Mouse (Mus musculus): ENCODE measurements around the gene B4galt4. TPM values are rescaled to one million over a fixed set of nuclear protein-coding genes. Genes with fewer than 3 reads are reported as not detected.

The B4galt4 gene
- total RNA-seq, 1 experiment: 6.0 TPM

DNA sequence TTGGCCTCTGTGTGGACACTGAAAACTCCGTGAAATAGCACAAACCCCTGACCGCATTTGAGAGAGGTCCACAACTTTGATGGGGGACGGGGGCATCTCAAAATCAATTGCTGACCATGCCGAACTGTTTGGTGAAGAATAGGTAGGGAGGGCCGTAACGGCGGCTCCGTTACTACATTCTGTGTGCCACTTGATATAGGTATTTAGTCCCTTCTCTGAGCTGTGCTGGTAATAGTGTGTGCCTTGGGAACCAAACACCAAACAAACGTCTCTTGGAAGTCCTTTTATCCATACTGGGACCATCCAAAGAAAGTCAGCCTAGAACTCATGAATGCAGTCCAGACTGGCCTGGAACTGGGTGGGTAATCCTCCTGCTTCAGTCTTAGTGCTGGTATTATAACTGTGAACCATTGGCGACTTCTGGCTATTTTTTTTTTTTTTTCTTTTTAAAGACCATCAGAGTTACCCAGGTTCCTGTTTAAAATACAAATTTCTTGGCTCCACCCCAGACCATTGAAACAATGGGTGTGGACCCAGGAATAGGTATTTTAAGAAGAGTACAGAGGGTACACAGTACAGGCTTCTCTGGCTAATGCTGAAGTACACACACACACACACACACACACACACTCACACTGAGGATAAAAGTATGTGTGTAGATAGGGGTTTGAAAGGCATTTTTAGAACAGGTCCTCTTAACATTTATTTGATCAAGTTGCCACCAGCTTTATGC lies 2.0 kb downstream of the B4galt4 start:
- Histone ChIP-seq H3K4me1 (ENCODE audit: control insufficient read depth in 2 of 2, insufficient read depth in 2 of 2, low read length in 2 of 2, poor library complexity in 1 of 2) (peaks cover 0 to 3% of the 10 kb centered on the region in 2 experiments; a peak in 1 of 4 replicates), H3K9ac (ENCODE audit: insufficient read depth, low read depth, low read length, poor library complexity, severe bottlenecking) (no peak overlapping the region), H3K9me3 (ENCODE audit: control insufficient read depth, insufficient read depth, low read depth, low read length) (no peaks in the 10 kb centered on the region), H3K27ac (ENCODE audit: insufficient read depth, low read depth, low read length, poor library complexity, severe bottlenecking) (no peak overlapping the region), H3K36me3 (ENCODE audit: control insufficient read depth, insufficient read depth, low read length, poor library complexity, severe bottlenecking) (no peaks in the 10 kb centered on the region), H3K4me3 (ENCODE audit: insufficient read depth in 1 of 2, low read depth in 1 of 2, low read length in 2 of 2, poor library complexity in 1 of 2, severe bottlenecking in 1 of 2) (no peak overlapping the region)
- in situ Hi-C loops (cut with MboI; ENCODE audit: low sequenced_read_pairs in 2 of 2, unreplicated experiment in 2 of 2): no loop called here
- no peak for DNase-seq (ENCODE audit: low read depth, low spot score)
- TF ChIP-seq ZC3H11A (IDR thresholded peaks at IDR 0.05; ENCODE audit: borderline replicate concordance, low read depth, low read length) (no peak), CHD2 (IDR thresholded peaks at IDR 0.05; ENCODE audit: low read depth, low read length) (no peak), HCFC1 (IDR thresholded peaks at IDR 0.05; ENCODE audit: borderline replicate concordance, insufficient read depth, low read length) (no peak), ZNF384 (IDR thresholded peaks at IDR 0.05; ENCODE audit: low read depth, low read length) (no peak), MAFK (IDR thresholded peaks at IDR 0.05; ENCODE audit: insufficient read depth, low read depth, low read length) (no peak)

DNA sequence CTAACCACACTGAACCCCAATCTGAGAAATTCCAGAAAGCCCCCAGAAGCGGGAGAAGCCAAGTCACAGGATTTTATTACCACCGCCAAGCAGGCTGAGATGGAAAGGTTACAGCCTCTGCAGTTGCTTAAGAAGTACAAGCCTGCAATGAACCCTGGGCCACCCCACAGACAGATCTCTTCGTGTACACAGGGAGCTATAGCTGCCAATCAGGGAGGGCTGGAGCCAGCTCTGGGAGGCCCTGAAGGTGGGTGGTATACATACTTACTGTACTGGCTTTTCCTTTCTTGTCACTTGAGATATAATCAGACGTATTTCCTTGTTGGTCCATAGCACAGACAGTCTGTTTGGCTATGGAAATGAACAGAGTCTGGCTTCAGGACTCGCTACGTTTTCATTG lies 8.7 kb downstream of the B4galt4 start:
- Histone ChIP-seq H3K27ac (ENCODE audit: insufficient read depth, low read depth, low read length, poor library complexity, severe bottlenecking) (no peak overlapping the region), H3K36me3 (ENCODE audit: control insufficient read depth, insufficient read depth, low read length, poor library complexity, severe bottlenecking) (no peaks in the 10 kb centered on the region), H3K4me1 (ENCODE audit: control insufficient read depth in 2 of 2, insufficient read depth in 2 of 2, low read length in 2 of 2, poor library complexity in 1 of 2) (no peaks in the 10 kb centered on the region), H3K4me3 (ENCODE audit: insufficient read depth in 1 of 2, low read depth in 1 of 2, low read length in 2 of 2, poor library complexity in 1 of 2, severe bottlenecking in 1 of 2) (no peak overlapping the region), H3K9ac (ENCODE audit: insufficient read depth, low read depth, low read length, poor library complexity, severe bottlenecking) (no peak overlapping the region), H3K9me3 (ENCODE audit: control insufficient read depth, insufficient read depth, low read depth, low read length) (no peaks in the 10 kb centered on the region)
- no peak for DNase-seq (ENCODE audit: low read depth, low spot score)
- TF ChIP-seq ZC3H11A (IDR thresholded peaks at IDR 0.05; ENCODE audit: borderline replicate concordance, low read depth, low read length): no peak
- no peak for TF ChIP-seq HCFC1 (IDR thresholded peaks at IDR 0.05; ENCODE audit: borderline replicate concordance, insufficient read depth, low read length)
- no peak for TF ChIP-seq CHD2 (IDR thresholded peaks at IDR 0.05; ENCODE audit: low read depth, low read length)
- TF ChIP-seq MAFK (IDR thresholded peaks at IDR 0.05; ENCODE audit: insufficient read depth, low read depth, low read length): no peak
- TF ChIP-seq ZNF384 (IDR thresholded peaks at IDR 0.05; ENCODE audit: low read depth, low read length): no peak
- in situ Hi-C loops (cut with MboI; ENCODE audit: low sequenced_read_pairs in 2 of 2, unreplicated experiment in 2 of 2): no loop called here

GRCm38 (mm10) chr16:38753631-38754030 lies 11.6 kb downstream of the B4galt4 start:
- no peak overlapping the region for H3K27ac ChIP-seq (ENCODE audit: insufficient read depth, low read depth, low read length, poor library complexity, severe bottlenecking)
- peaks cover 2% of the 10 kb centered on the region; the same call in 1 of the 2 replicates for H3K36me3 ChIP-seq (ENCODE audit: control insufficient read depth, insufficient read depth, low read length, poor library complexity, severe bottlenecking)
- TF ChIP-seq HCFC1 (IDR thresholded peaks at IDR 0.05; ENCODE audit: borderline replicate concordance, insufficient read depth, low read length): no peak
- TF ChIP-seq MAFK (IDR thresholded peaks at IDR 0.05; ENCODE audit: insufficient read depth, low read depth, low read length): no peak
- no peak for TF ChIP-seq ZC3H11A (IDR thresholded peaks at IDR 0.05; ENCODE audit: borderline replicate concordance, low read depth, low read length)
- TF ChIP-seq ZNF384 (IDR thresholded peaks at IDR 0.05; ENCODE audit: low read depth, low read length): no peak
- no peak for TF ChIP-seq CHD2 (IDR thresholded peaks at IDR 0.05; ENCODE audit: low read depth, low read length)
- H3K9me3 ChIP-seq (ENCODE audit: control insufficient read depth, insufficient read depth, low read depth, low read length): no peaks in the 10 kb centered on the region
- no peak overlapping the region for H3K9ac ChIP-seq (ENCODE audit: insufficient read depth, low read depth, low read length, poor library complexity, severe bottlenecking)
- H3K4me1 ChIP-seq (ENCODE audit: control insufficient read depth in 2 of 2, insufficient read depth in 2 of 2, low read length in 2 of 2, poor library complexity in 1 of 2): no peaks in the 10 kb centered on the region
- DNase-seq (ENCODE audit: low read depth, low spot score): no peak
- H3K4me3 ChIP-seq (ENCODE audit: insufficient read depth in 1 of 2, low read depth in 1 of 2, low read length in 2 of 2, poor library complexity in 1 of 2, severe bottlenecking in 1 of 2): no peak overlapping the region
- in situ Hi-C loops (cut with MboI; ENCODE audit: low sequenced_read_pairs in 2 of 2, unreplicated experiment in 2 of 2): no loop called here

DNA sequence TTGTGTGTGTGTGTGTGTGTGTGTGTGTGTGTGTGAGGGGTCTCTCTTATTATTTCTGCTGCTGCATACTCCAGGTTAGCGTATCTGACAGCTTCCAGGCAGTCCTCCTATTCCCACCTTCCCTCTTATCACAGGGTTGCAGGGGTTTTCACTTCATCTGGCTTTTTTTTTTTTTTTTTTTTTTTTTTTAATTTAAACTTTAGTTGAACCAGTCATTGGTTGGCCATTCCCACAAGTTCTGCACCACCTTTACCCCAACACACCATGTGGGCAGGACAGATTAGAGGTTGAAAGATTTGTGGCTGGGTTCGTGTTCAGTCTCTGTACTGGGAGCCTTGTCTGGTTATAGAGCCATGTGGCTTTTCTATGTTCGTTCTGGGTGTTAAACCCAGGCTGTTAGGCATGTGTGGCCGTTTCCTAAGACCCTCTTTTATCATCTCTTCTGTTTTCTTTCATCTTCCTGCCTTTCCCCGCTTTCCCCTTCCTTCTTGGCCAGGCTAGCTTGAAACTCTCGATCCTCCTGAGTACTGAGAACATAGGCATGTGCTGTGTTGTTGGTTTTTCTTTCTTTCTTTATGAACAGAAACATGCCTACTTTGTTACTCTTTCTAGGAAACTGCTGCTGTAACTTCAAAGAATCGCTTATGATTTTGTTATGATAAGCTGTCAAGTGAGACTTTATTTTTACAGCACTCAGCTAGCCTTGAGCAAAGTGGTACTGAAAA lies 13.6 kb downstream of the B4galt4 start:
- H3K4me3 ChIP-seq (ENCODE audit: insufficient read depth in 1 of 2, low read depth in 1 of 2, low read length in 2 of 2, poor library complexity in 1 of 2, severe bottlenecking in 1 of 2): no peak overlapping the region
- no peak for DNase-seq (ENCODE audit: low read depth, low spot score)
- in situ Hi-C loops (cut with MboI; ENCODE audit: low sequenced_read_pairs in 2 of 2, unreplicated experiment in 2 of 2): no loop called here
- H3K4me1 ChIP-seq (ENCODE audit: control insufficient read depth in 2 of 2, insufficient read depth in 2 of 2, low read length in 2 of 2, poor library complexity in 1 of 2): no peaks in the 10 kb centered on the region
- TF ChIP-seq ZNF384 (IDR thresholded peaks at IDR 0.05; ENCODE audit: low read depth, low read length) (no peak), CHD2 (IDR thresholded peaks at IDR 0.05; ENCODE audit: low read depth, low read length) (no peak), MAFK (IDR thresholded peaks at IDR 0.05; ENCODE audit: insufficient read depth, low read depth, low read length) (no peak), ZC3H11A (IDR thresholded peaks at IDR 0.05; ENCODE audit: borderline replicate concordance, low read depth, low read length) (no peak), HCFC1 (IDR thresholded peaks at IDR 0.05; ENCODE audit: borderline replicate concordance, insufficient read depth, low read length) (no peak)
- H3K27ac ChIP-seq (ENCODE audit: insufficient read depth, low read depth, low read length, poor library complexity, severe bottlenecking): no peak overlapping the region
- H3K9ac ChIP-seq (ENCODE audit: insufficient read depth, low read depth, low read length, poor library complexity, severe bottlenecking): no peak overlapping the region
- peaks cover 2% of the 10 kb centered on the region; the same call in 1 of the 2 replicates for H3K36me3 ChIP-seq (ENCODE audit: control insufficient read depth, insufficient read depth, low read length, poor library complexity, severe bottlenecking)
- no peaks in the 10 kb centered on the region for H3K9me3 ChIP-seq (ENCODE audit: control insufficient read depth, insufficient read depth, low read depth, low read length)

All from ES-E14 (cell line).